Mouse (Mus musculus) limb, embryonic 15.5 days (tissue): ENCODE data around the gene Cpped1. TPM values are rescaled to one million over a fixed set of nuclear protein-coding genes. Genes with fewer than 3 reads are reported as not detected.

Experiments used
- ATAC-seq: fragments of 200-750 bp; cut with Nextera tagmentation; 2 replicates; pipeline ENCODE4 v1.8.0; 2017; ENCODE audit warnings: low read depth, moderate TSS enrichment; ENCODE audit not compliant: insufficient number of reproducible peaks, low FRiP score, low TSS enrichment
- H3K27ac ChIP-seq: fragments of 300-500 bp; sonication (generic); 2 replicates; pipeline ENCODE4 v1.5.1; 2015; ENCODE audit warnings: moderate library complexity, mild to moderate bottlenecking, inconsistent platforms
- H3K27me3 ChIP-seq: fragments of 300-500 bp; sonication (generic); 2 replicates; pipeline ENCODE4 v1.6.1; 2015; ENCODE audit warnings: inconsistent platforms
- H3K36me3 ChIP-seq: fragments of 300-500 bp; sonication (generic); 2 replicates; pipeline ENCODE4 v1.6.1; 2015; ENCODE audit warnings: inconsistent platforms
- H3K4me1 ChIP-seq: fragments of 300-500 bp; sonication (generic); 2 replicates; pipeline ENCODE4 v1.6.1; 2015; ENCODE audit warnings: inconsistent platforms
- H3K4me2 ChIP-seq: fragments of 300-500 bp; sonication (generic); 2 replicates; pipeline ENCODE4 v1.6.1; 2015; ENCODE audit warnings: mild to moderate bottlenecking, inconsistent platforms
- H3K4me3 ChIP-seq: fragments of 300-500 bp; sonication (generic); 2 replicates; pipeline ENCODE4 v1.5.1; 2015; ENCODE audit warnings: mild to moderate bottlenecking, inconsistent platforms
- H3K9ac ChIP-seq: fragments of 300-500 bp; sonication (generic); 2 replicates; pipeline ENCODE4 v1.6.1; 2015; ENCODE audit warnings: inconsistent platforms
- H3K9me3 ChIP-seq: fragments of 300-500 bp; sonication (generic); 2 replicates; pipeline ENCODE4 v1.6.1; 2016; ENCODE audit warnings: inconsistent platforms
- WGBS: fragments of 180-500 bp; shearing (Covaris S2); methylation state at CpG from one replicate; pipeline ENCODE4 v1.1.7; 2015; 5-methylcytosine and 5-hydroxymethylcytosine counted together
- polyA plus RNA-seq: library from polyadenylated mRNA; unstranded; fragments of >200 nt; fragmentation: Nextera tagmentation; extraction: Ambion mirVana; gene quantifications from 2 replicates; pipeline ENCODE4 v1.2.1, GENCODE M21; 2015

The Cpped1 gene
- polyA plus RNA-seq, 1 experiment from 2014 or later, result 18.8 TPM

DNA sequence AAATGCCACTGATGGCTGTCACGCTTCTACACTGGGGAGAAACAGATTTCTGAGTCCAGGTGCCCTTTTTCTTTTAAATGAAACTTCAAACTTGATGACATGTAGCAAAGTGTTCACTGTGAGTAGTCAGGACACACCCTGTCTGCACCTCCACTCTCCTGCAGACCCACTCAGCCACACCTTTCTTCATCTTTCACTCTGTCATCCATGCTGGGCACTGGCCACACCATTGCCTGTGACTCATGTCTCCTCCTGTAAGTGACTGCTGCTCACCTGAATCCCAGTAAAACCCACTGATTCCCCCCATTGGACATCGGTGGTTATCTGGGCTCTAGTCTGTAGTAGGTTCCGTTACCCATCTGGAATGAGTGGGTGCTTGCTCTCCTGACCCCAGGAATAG lies 118.8 kb downstream of the Cpped1 start:
- no peak overlapping the region for H3K9ac ChIP-seq
- ATAC-seq, result no peak

DNA sequence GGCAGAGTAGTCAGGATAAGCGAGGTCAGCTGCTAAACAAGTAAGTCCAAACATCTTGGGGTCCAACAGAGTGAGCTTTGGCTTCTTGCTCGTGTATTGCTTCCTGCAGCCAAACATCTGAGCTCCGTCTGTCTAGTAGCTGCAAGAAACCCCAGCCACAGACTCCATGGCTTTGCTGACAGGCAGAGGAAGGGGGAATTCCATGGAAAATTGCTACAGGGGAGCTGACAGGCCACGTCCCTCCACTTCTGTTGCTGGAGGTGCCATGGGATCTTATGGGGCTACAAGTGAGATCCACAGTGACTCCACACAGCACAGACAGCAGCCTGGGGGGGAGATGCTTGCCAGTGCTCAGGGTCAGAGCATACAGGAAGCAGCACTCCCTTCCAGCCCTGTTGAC lies 123.4 kb downstream of the Cpped1 start:
- ATAC-seq, result no peak
- Histone ChIP-seq H3K27me3 (no peaks in the 10 kb centered on the region), H3K9me3 (no peaks in the 10 kb centered on the region), H3K4me3 (no peak overlapping the region), H3K4me2 (no peak overlapping the region), H3K9ac (no peak overlapping the region), H3K4me1 (0 out of 2 replicates have a peak, but pooled peaks cover 4% of the 10 kb centered on the region), H3K36me3 (no peaks in the 10 kb centered on the region), H3K27ac (no peak overlapping the region)
- WGBS, result 52% methylated on average over 4 of the region's 4 CpGs

More for the DNA sequence above, 118.8 kb downstream of the Cpped1 start:
- H3K4me2 ChIP-seq, result no peak overlapping the region
- H3K36me3 ChIP-seq, result no peaks in the 10 kb centered on the region
- 88% methylated on average over 3 of the region's 3 CpGs for WGBS
- H3K4me1 ChIP-seq, result no peaks in the 10 kb centered on the region
- no peak overlapping the region for H3K4me3 ChIP-seq
- H3K27ac ChIP-seq, result no peak overlapping the region
- H3K9me3 ChIP-seq, result no peaks in the 10 kb centered on the region
- no peaks in the 10 kb centered on the region for H3K27me3 ChIP-seq

DNA sequence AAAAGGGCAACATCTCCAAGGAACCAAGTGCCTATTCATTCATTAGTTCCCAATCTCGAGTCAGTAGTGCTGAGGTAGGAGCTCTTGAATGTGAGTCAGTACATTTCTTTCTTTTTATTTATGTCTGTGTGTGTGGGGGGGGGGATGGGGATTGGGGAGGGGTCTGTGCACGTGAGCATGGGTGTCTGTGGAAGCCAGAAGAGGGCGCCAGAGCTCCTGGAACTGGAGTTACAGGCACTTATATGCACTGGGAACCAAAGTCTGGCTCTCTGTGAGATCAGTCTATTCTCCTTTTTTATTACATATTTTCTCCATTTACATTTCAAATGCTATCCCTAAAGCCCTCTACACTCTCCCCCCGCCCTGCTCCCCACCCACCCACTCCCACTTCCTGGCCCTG lies 124.9 kb downstream of the Cpped1 start:
- no peaks in the 10 kb centered on the region for H3K27me3 ChIP-seq
- peaks cover 4% of the 10 kb centered on the region; the same call in 1 of the 2 replicates for H3K4me1 ChIP-seq
- H3K9ac ChIP-seq, result no peak overlapping the region
- H3K36me3 ChIP-seq, result no peaks in the 10 kb centered on the region
- no peak overlapping the region for H3K4me3 ChIP-seq
- H3K9me3 ChIP-seq, result no peaks in the 10 kb centered on the region
- ATAC-seq, result no peak
- no peak overlapping the region for H3K27ac ChIP-seq
- H3K4me2 ChIP-seq, result no peak overlapping the region
- 64% methylated on average over 4 of the region's 4 CpGs for WGBS

DNA sequence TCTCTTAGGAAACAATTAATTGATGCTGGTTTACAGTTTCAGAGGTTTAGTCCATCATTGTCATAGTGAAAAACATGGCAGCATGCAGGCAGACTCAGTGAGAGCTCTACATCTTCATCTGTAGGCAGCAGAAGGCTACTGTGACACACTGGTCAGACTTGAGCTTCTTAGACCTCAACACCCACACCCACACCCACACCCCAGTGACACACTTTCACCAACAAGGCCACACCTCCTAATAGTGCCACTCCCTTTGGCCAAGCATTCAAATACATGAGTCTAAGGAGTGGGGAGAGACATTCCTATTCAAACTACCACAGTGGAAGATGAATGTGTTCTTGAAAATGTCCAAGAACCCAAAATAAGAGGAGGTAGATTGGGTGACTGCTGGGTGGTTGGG lies 125.9 kb downstream of the Cpped1 start:
- Histone ChIP-seq H3K4me2 (no peak overlapping the region), H3K27me3 (no peaks in the 10 kb centered on the region), H3K36me3 (no peaks in the 10 kb centered on the region), H3K4me3 (no peak overlapping the region), H3K9me3 (no peaks in the 10 kb centered on the region), H3K9ac (no peak overlapping the region), H3K27ac (no peak overlapping the region), H3K4me1 (peaks cover 13% of the 10 kb centered on the region; the same call in 1 of the 2 replicates)
- ATAC-seq, result no peak

DNA sequence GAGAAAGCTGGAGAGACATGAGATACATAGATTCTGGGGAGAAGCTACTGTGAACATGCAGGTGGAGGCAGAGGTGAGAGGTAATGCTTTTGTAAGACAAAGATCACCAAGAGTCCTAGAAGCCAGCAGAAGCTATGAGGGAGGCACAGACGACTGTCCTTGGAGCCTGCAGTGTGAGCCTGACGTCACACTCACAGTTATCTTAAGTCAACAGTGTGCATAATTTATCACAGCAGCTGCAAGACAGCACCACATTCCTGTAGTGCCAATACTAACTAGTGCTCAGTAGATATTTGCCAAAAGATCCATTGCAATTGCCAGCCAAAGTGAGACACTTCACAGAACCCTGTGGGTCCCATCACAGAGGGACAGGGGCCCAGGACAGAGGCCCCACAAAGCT lies 127.2 kb downstream of the Cpped1 start:
- Histone ChIP-seq H3K27ac (no peak overlapping the region), H3K4me3 (no peak overlapping the region), H3K36me3 (no peaks in the 10 kb centered on the region), H3K4me2 (no peak overlapping the region), H3K9ac (no peak overlapping the region), H3K9me3 (no peaks in the 10 kb centered on the region), H3K27me3 (no peaks in the 10 kb centered on the region), H3K4me1 (peaks cover 15% of the 10 kb centered on the region; the same call in 1 of the 2 replicates)
- WGBS, result 35% methylated on average over 2 of the region's 2 CpGs
- ATAC-seq, result no peak

DNA sequence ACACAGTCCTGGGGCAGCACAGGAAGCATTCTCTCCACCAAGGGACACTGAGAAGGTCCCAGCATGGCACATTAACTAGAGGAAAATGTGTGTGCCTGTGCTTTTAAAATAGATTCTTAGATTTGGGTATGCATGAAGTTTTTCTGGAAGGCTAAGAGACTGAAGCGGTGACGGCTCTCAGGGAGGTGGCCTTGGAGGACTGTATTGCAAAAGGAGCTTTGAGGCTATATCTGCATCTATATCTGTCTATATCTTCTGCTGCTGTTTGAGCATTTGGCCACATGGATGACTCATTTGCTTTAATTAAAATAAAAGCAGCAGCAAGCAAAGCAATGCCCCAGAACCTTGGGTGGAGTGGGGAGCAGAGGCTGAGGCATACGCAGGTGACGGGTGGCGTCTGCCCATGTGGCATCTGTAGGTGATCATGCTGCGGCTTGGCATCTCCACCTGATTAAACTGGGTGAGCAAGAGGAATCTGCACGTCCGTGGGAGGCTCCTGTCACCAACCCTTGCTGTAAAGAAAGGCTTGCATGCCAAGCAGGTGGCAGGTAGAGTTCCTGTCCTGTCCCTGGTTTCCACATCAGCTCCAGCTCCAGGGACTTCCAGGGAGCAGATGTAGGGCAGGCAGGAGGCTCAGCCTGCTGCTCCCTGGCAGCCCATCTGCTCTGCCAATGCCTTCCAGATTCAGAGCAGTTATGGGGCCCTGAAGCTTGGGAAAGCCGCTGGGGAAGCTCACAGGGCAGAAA lies 130.4 kb downstream of the Cpped1 start:
- H3K4me3 ChIP-seq, result no peak overlapping the region
- 67% methylated on average over 9 of the region's 9 CpGs for WGBS
- ATAC-seq, result no peak
- H3K4me2 ChIP-seq, result no peak overlapping the region
- H3K27me3 ChIP-seq, result no peaks in the 10 kb centered on the region
- peaks cover 15% of the 10 kb centered on the region; the same call in 1 of the 2 replicates for H3K4me1 ChIP-seq
- no peaks in the 10 kb centered on the region for H3K36me3 ChIP-seq
- peak overlapping the region; percentile 33 for H3K27ac ChIP-seq
- H3K9me3 ChIP-seq, result no peaks in the 10 kb centered on the region
- H3K9ac ChIP-seq, result no peak overlapping the region

DNA sequence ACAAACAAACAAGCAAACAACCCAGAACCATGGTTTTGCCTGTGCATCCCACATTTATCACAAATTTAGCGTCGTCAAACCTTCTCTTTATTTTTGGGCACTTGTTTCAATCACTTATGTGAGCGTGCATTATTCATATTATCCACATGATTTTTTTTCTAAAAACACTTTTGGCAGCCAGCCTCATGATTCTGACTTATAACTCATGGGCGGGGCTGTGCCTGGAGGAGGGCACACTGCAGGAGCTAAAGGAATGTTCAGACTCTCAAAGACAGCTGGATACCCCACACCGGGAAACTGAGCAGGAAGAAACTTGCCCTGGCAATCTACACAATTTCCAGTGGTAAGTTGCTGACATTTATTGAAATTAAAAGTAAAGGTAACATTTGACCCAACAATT lies 131.1 kb downstream of the Cpped1 start:
- Histone ChIP-seq H3K27ac (peak overlapping the region; percentile 33; the same call in 1 of the 2 replicates), H3K27me3 (no peaks in the 10 kb centered on the region), H3K9ac (no peak overlapping the region), H3K4me3 (no peak overlapping the region), H3K4me2 (no peak overlapping the region), H3K36me3 (no peaks in the 10 kb centered on the region), H3K4me1 (peaks cover 15% of the 10 kb centered on the region; the same call in 1 of the 2 replicates), H3K9me3 (no peaks in the 10 kb centered on the region)
- WGBS, result 57% methylated on average over 5 of the region's 5 CpGs
- ATAC-seq, result no peak

DNA sequence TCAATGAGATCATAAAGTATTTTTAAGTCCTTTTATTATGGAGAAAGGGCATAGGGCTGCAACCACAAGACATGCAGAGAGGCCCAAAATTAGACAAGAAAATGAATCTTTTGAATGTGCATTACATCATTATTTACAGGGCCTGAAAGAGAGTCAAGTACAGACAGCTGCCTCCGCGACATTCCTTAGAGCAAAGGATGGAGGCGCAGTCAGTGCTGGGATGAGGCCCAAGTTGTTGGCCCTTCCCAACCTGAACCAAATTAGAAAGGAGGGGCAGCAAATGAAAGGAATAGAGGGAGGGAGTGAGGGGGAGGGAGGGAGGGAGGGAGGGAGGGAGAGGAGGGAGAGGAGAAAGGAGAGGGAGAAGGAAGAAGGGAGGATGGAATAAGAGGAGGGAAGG lies 132.7 kb downstream of the Cpped1 start:
- Histone ChIP-seq H3K36me3 (no peaks in the 10 kb centered on the region), H3K4me3 (no peak overlapping the region), H3K9ac (no peak overlapping the region), H3K27ac (no peak overlapping the region), H3K27me3 (no peaks in the 10 kb centered on the region), H3K9me3 (no peaks in the 10 kb centered on the region), H3K4me1 (peaks cover 11% of the 10 kb centered on the region; the same call in 1 of the 2 replicates), H3K4me2 (no peak overlapping the region)
- 43% methylated on average over 3 of the region's 3 CpGs for WGBS
- ATAC-seq, result no peak

DNA sequence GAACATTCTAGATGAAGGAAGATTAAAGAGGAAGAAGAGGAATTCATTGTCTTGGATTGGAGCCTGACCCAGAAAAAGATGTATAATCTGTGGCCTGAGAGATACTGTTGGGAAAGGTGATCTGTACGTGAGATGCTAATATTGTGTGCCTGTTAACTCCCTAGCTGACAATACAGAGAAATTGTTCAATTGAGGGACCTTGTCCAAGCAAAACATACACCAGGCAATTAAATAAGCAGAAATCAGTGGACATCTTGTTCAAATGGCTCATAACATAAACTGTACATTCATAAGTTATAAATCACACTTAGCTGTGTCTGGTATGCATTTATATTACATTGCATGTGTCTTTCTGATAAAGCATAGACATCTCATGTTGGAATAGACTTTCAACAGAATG lies 134.9 kb downstream of the Cpped1 start:
- no peaks in the 10 kb centered on the region; the same call in none of the 2 replicates for H3K9me3 ChIP-seq
- WGBS, result 75% methylated on average over 1 of the region's 1 CpGs
- no peak overlapping the region for H3K4me3 ChIP-seq
- H3K9ac ChIP-seq, result no peak overlapping the region
- no peak overlapping the region for H3K4me2 ChIP-seq
- no peak overlapping the region for H3K27ac ChIP-seq
- H3K27me3 ChIP-seq, result no peaks in the 10 kb centered on the region
- no peaks in the 10 kb centered on the region for H3K36me3 ChIP-seq
- no peak for ATAC-seq
- H3K4me1 ChIP-seq, result peaks cover 10% of the 10 kb centered on the region; the same call in 1 of the 2 replicates

DNA sequence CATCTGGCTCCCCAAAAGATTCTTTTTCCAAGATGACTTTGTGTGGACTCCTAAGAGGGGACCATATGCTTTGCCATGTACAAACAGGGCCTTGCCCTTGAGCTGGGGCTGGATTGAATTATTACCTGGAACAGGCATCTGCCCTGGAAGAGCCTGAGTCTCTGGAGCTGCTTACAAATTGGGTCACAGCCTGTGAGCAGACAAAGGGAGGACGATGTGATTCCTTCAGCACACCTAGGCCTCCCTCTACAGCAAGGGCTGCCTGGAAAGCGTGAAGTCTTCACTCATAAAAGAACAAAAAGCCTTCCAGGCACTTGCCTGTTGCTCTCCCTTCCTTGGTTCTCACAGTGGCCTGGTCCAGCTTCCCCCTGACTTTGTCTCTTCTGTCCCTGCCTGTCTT lies 136.9 kb downstream of the Cpped1 start:
- ATAC-seq, result no peak
- WGBS, result 53% methylated on average over 2 of the region's 2 CpGs
- Histone ChIP-seq H3K9me3 (no peaks in the 10 kb centered on the region; the same call in none of the 2 replicates), H3K4me1 (no peaks in the 10 kb centered on the region), H3K4me3 (no peak overlapping the region), H3K4me2 (no peak overlapping the region), H3K36me3 (no peaks in the 10 kb centered on the region), H3K27ac (no peak overlapping the region), H3K27me3 (no peaks in the 10 kb centered on the region), H3K9ac (no peak overlapping the region)

DNA sequence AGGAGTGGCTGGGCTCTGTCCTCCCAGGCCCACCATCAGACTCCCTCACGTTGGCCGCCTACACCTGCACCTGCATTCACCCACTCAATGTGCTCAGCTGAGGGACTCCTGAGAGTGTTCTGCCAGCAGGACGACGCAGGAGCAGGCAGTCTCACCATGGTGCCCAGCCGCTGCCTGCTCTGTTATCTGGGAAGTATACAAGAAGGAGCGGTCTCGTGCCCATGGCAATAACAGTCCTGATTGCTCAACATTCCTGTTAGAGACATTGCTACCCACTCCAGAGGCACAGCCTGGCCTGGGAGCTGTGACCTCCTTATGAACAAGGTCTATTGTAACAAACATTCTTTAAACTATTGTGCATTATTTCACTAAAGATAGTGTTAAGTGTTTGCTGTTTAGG lies 151.3 kb downstream of the Cpped1 start:
- Histone ChIP-seq H3K36me3 (no peaks in the 10 kb centered on the region), H3K4me1 (no peaks in the 10 kb centered on the region), H3K4me2 (no peak overlapping the region), H3K9ac (no peak overlapping the region), H3K9me3 (no peaks in the 10 kb centered on the region), H3K27ac (no peak overlapping the region), H3K4me3 (no peak overlapping the region), H3K27me3 (no peaks in the 10 kb centered on the region)
- no peak for ATAC-seq
- 83% methylated on average over 7 of the region's 7 CpGs for WGBS

DNA sequence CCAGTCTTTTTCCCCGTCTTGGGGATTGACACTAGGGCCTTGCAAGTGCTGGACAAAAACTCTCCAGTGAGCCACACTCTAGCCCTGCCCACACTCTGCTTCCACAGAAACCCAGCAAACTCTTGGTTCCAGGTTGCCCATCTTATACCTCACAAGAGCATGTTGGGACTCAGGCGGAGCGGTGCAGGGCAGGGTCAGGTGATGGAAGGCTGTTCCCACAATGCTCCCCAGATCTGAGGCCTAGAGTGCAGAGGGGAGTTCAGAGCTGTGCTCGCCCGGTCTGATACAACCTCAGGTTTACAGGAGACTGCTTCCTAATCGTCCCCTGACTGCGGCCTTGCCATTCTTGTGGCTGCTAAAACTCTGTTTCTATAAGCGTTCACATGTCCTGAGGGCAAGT lies 151.8 kb downstream of the Cpped1 start:
- WGBS, result 82% methylated on average over 8 of the region's 8 CpGs
- ATAC-seq, result no peak
- H3K4me3 ChIP-seq, result no peak overlapping the region

More for the DNA sequence above, 151.8 kb downstream of the Cpped1 start:
- no peak overlapping the region for H3K27ac ChIP-seq
- no peak overlapping the region for H3K9ac ChIP-seq
- H3K27me3 ChIP-seq, result no peaks in the 10 kb centered on the region
- no peaks in the 10 kb centered on the region for H3K36me3 ChIP-seq
- no peaks in the 10 kb centered on the region for H3K4me1 ChIP-seq
- H3K9me3 ChIP-seq, result no peaks in the 10 kb centered on the region
- H3K4me2 ChIP-seq, result no peak overlapping the region
